Mouse (Mus musculus): ENCODE results near the gene Dpy30.
A peak's percentile ranks its signal among the peaks of the same experiment; 100 is the strongest.

Dpy30 gene

GRCm38 (mm10) chr17:74294426-74295025 lies 29.2 kb downstream of the Dpy30 start:
- DNase-seq (ENCODE audit: low spot score in 2 of 2), result peak; percentile 83 to 85

- DNase-seq (ENCODE audit: low spot score in 2 of 2), result no peak
These were observed 29.9 kb downstream of the Dpy30 start for GRCm38 (mm10) chr17:74293687-74294425.

- no peak for DNase-seq (ENCODE audit: low spot score in 2 of 2)
These were observed 31.9 kb downstream of the Dpy30 start for GRCm38 (mm10) chr17:74291640-74292361.

- no peak for DNase-seq (ENCODE audit: low spot score in 2 of 2)
These were observed 32.9 kb downstream of the Dpy30 start for GRCm38 (mm10) chr17:74290869-74291268.

GRCm38 (mm10) chr17:74290198-74290597 lies 33.5 kb downstream of the Dpy30 start:
- DNase-seq (ENCODE audit: low spot score in 2 of 2), result no peak

- DNase-seq (ENCODE audit: low spot score in 2 of 2), result no peak
These were observed 35.1 kb downstream of the Dpy30 start for GRCm38 (mm10) chr17:74288626-74289025.

GRCm38 (mm10) chr17:74286140-74286730 lies 37.5 kb downstream of the Dpy30 start:
- no peak for DNase-seq (ENCODE audit: low spot score in 2 of 2)

GRCm38 (mm10) chr17:74285730-74286129 lies 38.0 kb downstream of the Dpy30 start:
- DNase-seq (ENCODE audit: low spot score in 2 of 2), result no peak

GRCm38 (mm10) chr17:74284397-74285115 lies 39.2 kb downstream of the Dpy30 start:
- DNase-seq (ENCODE audit: low spot score in 2 of 2), result no peak

GRCm38 (mm10) chr17:74282024-74282423 lies 41.7 kb downstream of the Dpy30 start:
- DNase-seq (ENCODE audit: low spot score in 2 of 2), result no peak

- no peak for DNase-seq (ENCODE audit: low spot score in 2 of 2)
These were observed 44.5 kb downstream of the Dpy30 start for GRCm38 (mm10) chr17:74278966-74279869.

GRCm38 (mm10) chr17:74274471-74274870 lies 49.3 kb downstream of the Dpy30 start:
- DNase-seq (ENCODE audit: low spot score in 2 of 2), result no peak

GRCm38 (mm10) chr17:74272683-74273205 lies 51.0 kb downstream of the Dpy30 start:
- peak in 1 of 2 experiments; percentile 59 for DNase-seq (ENCODE audit: low spot score in 2 of 2)

- no peak for DNase-seq (ENCODE audit: low spot score in 2 of 2)
These were observed 52.0 kb downstream of the Dpy30 start for GRCm38 (mm10) chr17:74271541-74272268.

GRCm38 (mm10) chr17:74270205-74270604 lies 53.5 kb downstream of the Dpy30 start:
- no peak for DNase-seq (ENCODE audit: low spot score in 2 of 2)

- DNase-seq (ENCODE audit: low spot score in 2 of 2), result no peak
These were observed 56.1 kb downstream of the Dpy30 start for GRCm38 (mm10) chr17:74267415-74268180.

- no peak for DNase-seq (ENCODE audit: low spot score in 2 of 2)
These were observed 58.1 kb downstream of the Dpy30 start for GRCm38 (mm10) chr17:74265636-74266035.

GRCm38 (mm10) chr17:74265156-74265505 lies 58.6 kb downstream of the Dpy30 start:
- no peak for DNase-seq (ENCODE audit: low spot score in 2 of 2)

All from urinary bladder, postnatal 4 days (tissue).